Mouse (Mus musculus): ENCODE data around the gene Smarcd1. TPM values are rescaled to one million over a fixed set of nuclear protein-coding genes. Genes with fewer than 3 reads are reported as not detected.
"Not testable (repeated sequence)": the region's sequence is repeated elsewhere in the genome, so short reads cannot be mapped to it uniquely, and the experiment has no call there.

The Smarcd1 gene
- polyA plus RNA-seq, 1 experiment from 2014 or later = 80.2 TPM

- H3K9me3 ChIP-seq = no peaks in the 10 kb centered on the region
- H3K27me3 ChIP-seq = peaks cover 11% of the 10 kb centered on the region; the same call in 1 of the 2 replicates
- no peak overlapping the region for H3K27ac ChIP-seq
- no peak overlapping the region for H3K4me3 ChIP-seq
- WGBS = 14% methylated on average over 4 of the region's 4 CpGs
- H3K4me2 ChIP-seq (replicated peaks) = no peak overlapping the region
- ATAC-seq (ENCODE audit: insufficient number of reproducible peaks, insufficient read depth, low FRiP score, low TSS enrichment) = no peak
- no peaks in the 10 kb centered on the region for H3K36me3 ChIP-seq
- H3K4me1 ChIP-seq = peaks cover 6% of the 10 kb centered on the region; the same call in 1 of the 2 replicates
- H3K9ac ChIP-seq = no peak overlapping the region
Measured at GRCm38 (mm10) chr15:99690924-99691323, 11.0 kb upstream of the Smarcd1 start.

GRCm38 (mm10) chr15:99691976-99692375 lies 10.0 kb upstream of the Smarcd1 start:
- H3K4me2 ChIP-seq (replicated peaks) = no peak overlapping the region

GRCm38 (mm10) chr15:99697309-99697708 lies 4.6 kb upstream of the Smarcd1 start:
- Histone ChIP-seq H3K4me3 (no peak overlapping the region), H3K9me3 (no peaks in the 10 kb centered on the region), H3K4me1 (no peaks in the 10 kb centered on the region), H3K27ac (no peak overlapping the region), H3K4me2 (replicated peaks) (no peak overlapping the region), H3K9ac (no peak overlapping the region), H3K36me3 (no peaks in the 10 kb centered on the region), H3K27me3 (0 out of 2 replicates have a peak, but pooled peaks cover 10% of the 10 kb centered on the region)
- no peak for ATAC-seq (ENCODE audit: insufficient number of reproducible peaks, insufficient read depth, low FRiP score, low TSS enrichment)
- WGBS = 20% methylated on average over 2 of the region's 2 CpGs

More at GRCm38 (mm10) chr15:99691976-99692375, 10.0 kb upstream of the Smarcd1 start:
- Histone ChIP-seq H3K4me1 (peaks cover 6% of the 10 kb centered on the region; the same call in 1 of the 2 replicates), H3K27me3 (peaks cover 16% of the 10 kb centered on the region; the same call in 1 of the 2 replicates), H3K9ac (no peak overlapping the region), H3K4me3 (no peak overlapping the region), H3K9me3 (no peaks in the 10 kb centered on the region), H3K27ac (no peak overlapping the region), H3K36me3 (no peaks in the 10 kb centered on the region)
- ATAC-seq (ENCODE audit: insufficient number of reproducible peaks, insufficient read depth, low FRiP score, low TSS enrichment) = no peak
- WGBS = 60% methylated on average over 9 of the region's 9 CpGs

GRCm38 (mm10) chr15:99698533-99699085 lies 3.3 kb upstream of the Smarcd1 start:
- Histone ChIP-seq H3K4me2 (replicated peaks) (0 out of 2 replicates have a peak overlapping the region, but pooled peaks have one; percentile 3), H3K4me1 (peaks cover 9% of the 10 kb centered on the region), H3K9ac (no peak overlapping the region), H3K9me3 (no peaks in the 10 kb centered on the region), H3K4me3 (no peak overlapping the region), H3K27me3 (0 out of 2 replicates have a peak, but pooled peaks cover 5% of the 10 kb centered on the region), H3K27ac (no peak overlapping the region), H3K36me3 (peaks cover 5% of the 10 kb centered on the region; the same call in 1 of the 2 replicates)
- 34% methylated on average over 20 of the region's 20 CpGs for WGBS
- ATAC-seq (ENCODE audit: insufficient number of reproducible peaks, insufficient read depth, low FRiP score, low TSS enrichment) = no peak

- Histone ChIP-seq H3K4me3 (no peak overlapping the region), H3K4me2 (replicated peaks) (no peak overlapping the region), H3K9me3 (no peaks in the 10 kb centered on the region), H3K27ac (no peak overlapping the region), H3K27me3 (0 out of 2 replicates have a peak, but pooled peaks cover 5% of the 10 kb centered on the region), H3K9ac (no peak overlapping the region), H3K4me1 (peaks cover 20% of the 10 kb centered on the region), H3K36me3 (peaks cover 16% of the 10 kb centered on the region)
- WGBS = 82% methylated on average over 10 of the region's 10 CpGs
- ATAC-seq (ENCODE audit: insufficient number of reproducible peaks, insufficient read depth, low FRiP score, low TSS enrichment) = no peak
Measured at GRCm38 (mm10) chr15:99699715-99700114, 2.2 kb upstream of the Smarcd1 start.

- Histone ChIP-seq H3K4me2 (replicated peaks) (no peak overlapping the region), H3K9me3 (no peaks in the 10 kb centered on the region), H3K4me3 (no peak overlapping the region), H3K27ac (no peak overlapping the region), H3K36me3 (peaks cover 20% of the 10 kb centered on the region), H3K4me1 (peaks cover 24% of the 10 kb centered on the region), H3K9ac (no peak overlapping the region), H3K27me3 (0 out of 2 replicates have a peak, but pooled peaks cover 5% of the 10 kb centered on the region)
- no peak for ATAC-seq (ENCODE audit: insufficient number of reproducible peaks, insufficient read depth, low FRiP score, low TSS enrichment)
- 87% methylated on average over 18 of the region's 18 CpGs for WGBS
Measured at GRCm38 (mm10) chr15:99700219-99701106, 1.5 kb upstream of the Smarcd1 start.

GRCm38 (mm10) chr15:99701640-99701998 lies 310 bp upstream of the Smarcd1 start:
- WGBS = 45% methylated on average over 16 of the region's 16 CpGs
- peaks cover 24% of the 10 kb centered on the region for H3K4me1 ChIP-seq
- H3K27me3 ChIP-seq; H3K9me3 ChIP-seq; ATAC-seq (ENCODE audit: insufficient number of reproducible peaks, insufficient read depth, low FRiP score, low TSS enrichment): not testable (repeated sequence)
- peak overlapping the region; percentile 86; the same call in 1 of the 2 replicates for H3K9ac ChIP-seq
- H3K4me2 ChIP-seq (replicated peaks) = peak overlapping the region; percentile 84
- H3K36me3 ChIP-seq = peaks cover 28% of the 10 kb centered on the region
- peak overlapping the region; percentile 94; the same call in 1 of the 2 replicates for H3K27ac ChIP-seq
- H3K4me3 ChIP-seq = peak overlapping the region; percentile 77

GRCm38 (mm10) chr15:99703104-99703503 lies 1.2 kb downstream of the Smarcd1 start:
- Histone ChIP-seq H3K9ac (peak overlapping the region; percentile 86), H3K27ac (peak overlapping the region; percentile 94), H3K9me3 (no peaks in the 10 kb centered on the region), H3K4me1 (peaks cover 24% of the 10 kb centered on the region), H3K36me3 (peaks cover 41% of the 10 kb centered on the region), H3K4me3 (peak overlapping the region; percentile 77), H3K27me3 (no peaks in the 10 kb centered on the region), H3K4me2 (replicated peaks) (peak overlapping the region; percentile 84)
- WGBS = 51% methylated on average over 9 of the region's 9 CpGs
- no peak for ATAC-seq (ENCODE audit: insufficient number of reproducible peaks, insufficient read depth, low FRiP score, low TSS enrichment)

GRCm38 (mm10) chr15:99703676-99704040 lies 1.7 kb downstream of the Smarcd1 start:
- Histone ChIP-seq H3K36me3 (peaks cover 46% of the 10 kb centered on the region), H3K27me3 (no peaks in the 10 kb centered on the region), H3K9me3 (no peaks in the 10 kb centered on the region), H3K4me1 (peaks cover 24% of the 10 kb centered on the region), H3K4me2 (replicated peaks) (peak overlapping the region; percentile 84), H3K4me3 (peak overlapping the region; percentile 77), H3K9ac (peak overlapping the region; percentile 86), H3K27ac (peak overlapping the region; percentile 46; the same call in 1 of the 2 replicates)
- WGBS = 48% methylated on average over 5 of the region's 5 CpGs
- ATAC-seq (ENCODE audit: insufficient number of reproducible peaks, insufficient read depth, low FRiP score, low TSS enrichment) = no peak

- Histone ChIP-seq H3K9ac (peak overlapping the region; percentile 86), H3K4me1 (peaks cover 24% of the 10 kb centered on the region), H3K27ac (peak overlapping the region; percentile 46; the same call in 1 of the 2 replicates), H3K9me3 (no peaks in the 10 kb centered on the region), H3K27me3 (no peaks in the 10 kb centered on the region), H3K4me2 (replicated peaks) (peak overlapping the region; percentile 84), H3K4me3 (peak overlapping the region; percentile 77; the same call in 1 of the 2 replicates), H3K36me3 (peaks cover 51% of the 10 kb centered on the region)
- ATAC-seq (ENCODE audit: insufficient number of reproducible peaks, insufficient read depth, low FRiP score, low TSS enrichment) = no peak
- 16% methylated on average over 23 of the region's 23 CpGs for WGBS
Measured at GRCm38 (mm10) chr15:99704041-99704681, 2.2 kb downstream of the Smarcd1 start.

GRCm38 (mm10) chr15:99704881-99705280 lies 3.0 kb downstream of the Smarcd1 start:
- no peaks in the 10 kb centered on the region for H3K9me3 ChIP-seq
- peaks cover 24% of the 10 kb centered on the region for H3K4me1 ChIP-seq
- peaks cover 59% of the 10 kb centered on the region for H3K36me3 ChIP-seq
- 54% methylated on average over 7 of the region's 7 CpGs for WGBS
- no peaks in the 10 kb centered on the region for H3K27me3 ChIP-seq
- peak overlapping the region; percentile 84; the same call in 1 of the 2 replicates for H3K4me2 ChIP-seq (replicated peaks)
- H3K9ac ChIP-seq = no peak overlapping the region
- no peak overlapping the region for H3K4me3 ChIP-seq
- ATAC-seq (ENCODE audit: insufficient number of reproducible peaks, insufficient read depth, low FRiP score, low TSS enrichment) = no peak
- H3K27ac ChIP-seq = peak overlapping the region; percentile 24; the same call in 1 of the 2 replicates

All from embryonic facial prominence, embryonic 12.5 days (tissue).